Mouse (Mus musculus): ENCODE results near the gene Mtmr1.

- no peak for TF ChIP-seq CTCF (IDR thresholded peaks at IDR 0.05; ENCODE audit: control insufficient read depth, insufficient read depth, low read length)
- TF ChIP-seq POLR2A (IDR thresholded peaks at IDR 0.05; ENCODE audit: borderline replicate concordance, control insufficient read depth, low read depth, low read length), result no peak
Measured at GRCm38 (mm10) chrX:71464138-71464826, 99.7 kb downstream of the Mtmr1 start.

Data from bone marrow, adult 2 months (tissue).